ENCODE assay signal across 9 mouse cellular contexts in the genomic region with DNA sequence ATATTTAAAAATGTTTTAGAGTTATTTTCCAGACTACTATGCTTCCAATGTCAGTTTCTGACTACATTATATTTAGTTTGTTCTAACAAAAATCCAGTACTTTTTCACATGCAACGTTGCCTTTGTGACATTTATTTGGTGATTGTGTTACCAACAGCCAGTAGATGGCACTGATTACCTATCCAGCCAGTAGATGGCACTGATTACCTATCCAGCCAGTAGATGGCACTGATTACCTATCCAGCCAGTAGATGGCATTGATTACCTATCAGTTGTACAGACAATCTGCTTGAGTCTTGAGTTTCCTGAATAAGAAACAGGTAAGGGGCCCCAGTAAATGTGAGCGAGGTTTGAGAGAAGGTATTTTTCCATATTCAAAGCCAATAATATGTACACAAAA. TPM values are rescaled to one million over a fixed set of nuclear protein-coding genes. Genes with fewer than 3 reads are reported as not detected.
DNase-seq lines count a peak whose midpoint lies in the region; TF ChIP-seq lines count a peak whose summit lies in the region.
"Had no signal": no experiment of that assay in that cellular context is flagged by ENCODE, and none has a peak within 500 bp of the region (broad histone marks: within the 10 kb centered on the region; RNA-seq: fewer than 3 reads in every experiment).

No protein-coding gene starts in this region.

- H3K4me3 ChIP-seq in gastrocnemius, adult 2 months = no peak overlapping the region

- TF ChIP-seq CTCF in gastrocnemius, adult 2 months (IDR thresholded peaks at IDR 0.05) = peak; percentile 88

- intact Hi-C loops in gastrocnemius, adult 2 months (cut with DNase I) = no loop called here
- intact Hi-C loops in gastrocnemius, postnatal 14 days (cut with DNase I; ENCODE audit: low total_unique reads) = loop anchor here (10.0 kb wide), 1 partner anchor 243 kb away; no protein-coding TSS in a partner anchor

- DNase-seq in gastrocnemius, adult 2 months = no peak
- DNase-seq in gastrocnemius, postnatal 14 days = no peak
- peak; percentile 32 for DNase-seq in A20 (ENCODE audit: low read depth, low spot score)
- peak; percentile 56 for DNase-seq in adrenal gland, postnatal 14 days
- DNase-seq in frontal cortex, postnatal 36 days (ENCODE audit: low spot score in 2 of 2) = peak; percentile 19 to 77
- peak; percentile 24 for DNase-seq in layer of hippocampus, postnatal 36 days
- peak; percentile 53 for DNase-seq in naive thymus-derived CD4-positive, alpha-beta T cell, adult 2 months (ENCODE audit: low read depth)
- DNase-seq in urinary bladder, adult 2 months (ENCODE audit: low spot score) = no peak

- H3K27ac ChIP-seq in gastrocnemius, adult 2 months = no peak overlapping the region

RNA-seq across cellular contexts. Expression of a gene that starts 20.6 kb away (rescaled TPM):
- 1 to 10 TPM; 6.5 to 6.7 TPM for total RNA-seq in gastrocnemius, adult 2 months (2021)
- 10 to 100 TPM in 1 of 2 experiments, 1 to 10 TPM in 1; 8.2 to 10.1 TPM for total RNA-seq in gastrocnemius, postnatal 14 days (2021)
- total RNA-seq in adrenal gland, postnatal 14 days (2021) = 15.3 and 16.7 TPM in 2 replicates
- total RNA-seq in layer of hippocampus, postnatal 36 days (2021) = 10 to 100 TPM; 18.8 to 21.8 TPM
- polyA plus RNA-seq in urinary bladder, adult 2 months (2012; rRNA removed) = 25.9 and 32.4 TPM in 2 replicates

RNA-seq across cellular contexts. Expression of a gene that starts 47.8 kb away (rescaled TPM):
- total RNA-seq in gastrocnemius, adult 2 months (2021) = not detected
- total RNA-seq in gastrocnemius, postnatal 14 days (2021) = not detected
- 0.30 TPM in 1 of 2 replicates, not detected in the other for total RNA-seq in adrenal gland, postnatal 14 days (2021)
- total RNA-seq in layer of hippocampus, postnatal 36 days (2021) = not detected
- polyA plus RNA-seq in urinary bladder, adult 2 months (2012; rRNA removed) = 0.37 TPM in 1 of 2 replicates, not detected in the other
- total RNA-seq: heart, postnatal 10 days had no signal

Comparison
In these comparisons a context has a peak if more than half of its experiments do, and no peak if none do; other contexts are left out.
1. DNase-seq: peak in A20 (single experiment), adrenal gland, postnatal 14 days (single experiment), frontal cortex, postnatal 36 days (2 of 2), layer of hippocampus, postnatal 36 days (2 of 2) and naive thymus-derived CD4-positive, alpha-beta T cell, adult 2 months (single experiment); none in gastrocnemius, adult 2 months (single experiment), gastrocnemius, postnatal 14 days (single experiment) and urinary bladder, adult 2 months (single experiment).